Mouse (Mus musculus): ENCODE measurements around the gene Slc4a4.
A peak's percentile ranks its signal among the peaks of the same experiment; 100 is the strongest.

The Slc4a4 gene

GRCm38 (mm10) chr5:88886668-88887555 lies at the start of gene Slc4a4:
TSS of gene Slc4a4 (plus strand) at chr5:88886818.
- DNase-seq (ENCODE audit: low spot score), result no peak

GRCm38 (mm10) chr5:88840080-88840798 lies 46.4 kb upstream of the Slc4a4 start:
- no peak for DNase-seq (ENCODE audit: low spot score)

GRCm38 (mm10) chr5:88857311-88857710 lies 29.3 kb upstream of the Slc4a4 start:
- no peak for DNase-seq (ENCODE audit: low spot score)

GRCm38 (mm10) chr5:88857801-88858200 lies 28.8 kb upstream of the Slc4a4 start:
- DNase-seq (ENCODE audit: low spot score), result no peak

GRCm38 (mm10) chr5:88858226-88858625 lies 28.4 kb upstream of the Slc4a4 start:
- DNase-seq (ENCODE audit: low spot score), result no peak

- DNase-seq (ENCODE audit: low spot score), result no peak
These were observed 24.5 kb upstream of the Slc4a4 start for GRCm38 (mm10) chr5:88862163-88862562.

DNA sequence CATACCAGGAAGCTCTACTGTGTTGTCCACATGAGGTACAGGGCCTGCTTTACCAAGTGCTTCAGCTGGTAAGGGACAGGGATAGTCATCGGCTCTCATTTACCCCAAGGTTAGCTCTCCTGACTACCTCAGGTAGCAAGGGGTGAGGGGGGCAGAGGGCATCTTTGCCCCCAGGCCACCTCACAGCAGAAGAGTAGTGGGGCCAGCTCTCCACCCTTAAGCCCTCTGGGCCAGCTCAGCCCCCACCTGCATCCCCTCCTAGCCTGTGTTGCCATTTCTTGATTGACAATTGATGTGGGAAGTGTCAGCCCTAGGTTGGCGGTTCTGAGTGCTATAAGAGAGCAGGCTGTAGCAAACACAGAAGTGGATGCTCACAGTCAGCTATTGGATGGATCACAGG lies 23.8 kb upstream of the Slc4a4 start:
- no peak for DNase-seq (ENCODE audit: low spot score)

- peak; percentile 56 for DNase-seq (ENCODE audit: low spot score)
These were observed 2.5 kb upstream of the Slc4a4 start for GRCm38 (mm10) chr5:88884101-88884500.

DNA sequence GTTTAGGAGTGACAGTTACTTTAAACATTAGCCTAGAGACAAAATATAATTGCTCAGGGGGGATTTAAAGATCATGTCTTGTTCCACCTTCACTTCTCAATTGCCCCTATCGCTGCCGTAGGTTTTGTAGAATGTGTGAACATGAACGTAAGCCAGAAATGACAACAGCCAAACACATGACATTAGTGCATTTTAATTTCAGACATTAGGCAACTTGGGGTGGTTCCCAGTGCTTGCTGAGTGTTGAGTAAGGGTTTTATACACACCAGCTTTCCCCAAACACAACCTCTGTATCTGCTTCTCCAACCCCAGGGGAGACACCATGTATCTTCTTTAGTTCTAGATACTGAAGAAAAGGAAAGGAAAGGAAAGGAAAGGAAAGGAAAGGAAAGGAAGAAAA lies 1.1 kb upstream of the Slc4a4 start:
- no peak for DNase-seq (ENCODE audit: low spot score)

DNA sequence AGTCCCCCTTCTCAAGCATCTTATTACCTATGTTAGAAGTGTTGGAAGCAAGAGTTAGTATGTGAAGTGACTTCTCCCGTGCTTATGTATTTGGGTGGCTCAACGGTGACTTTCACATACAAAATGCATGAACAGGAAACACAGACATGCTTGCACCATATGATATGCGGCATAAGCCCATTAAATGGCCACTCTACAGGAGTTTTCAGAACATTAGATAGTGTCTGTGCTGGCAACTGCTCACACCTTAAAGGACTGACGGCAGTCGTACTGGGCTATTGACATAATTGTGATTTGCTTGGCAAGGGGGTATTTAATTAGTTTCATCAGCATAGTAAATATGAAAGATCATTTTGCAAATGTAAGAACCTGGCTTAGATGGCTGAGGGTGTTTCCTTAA lies 674 bp upstream of the Slc4a4 start:
- DNase-seq (ENCODE audit: low spot score), result no peak

- no peak for DNase-seq (ENCODE audit: low spot score)
These were observed 310 bp upstream of the Slc4a4 start for GRCm38 (mm10) chr5:88886349-88886667.

GRCm38 (mm10) chr5:88887556-88888412 lies 1.2 kb downstream of the Slc4a4 start:
- no peak for DNase-seq (ENCODE audit: low spot score)

DNA sequence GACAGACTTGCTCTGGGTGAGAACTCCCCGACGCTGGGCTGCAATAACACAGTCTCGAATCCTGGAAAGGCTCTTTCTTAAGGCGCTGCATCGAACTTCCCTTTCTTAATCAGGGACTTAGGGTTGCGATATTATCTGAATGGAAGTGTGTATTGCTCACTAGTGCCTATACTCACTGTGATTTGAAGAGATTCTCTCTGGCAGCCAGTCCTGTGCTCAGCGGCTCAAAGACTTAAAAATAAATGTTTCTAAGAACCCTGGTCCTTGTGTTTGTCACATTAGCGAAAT lies 1.7 kb downstream of the Slc4a4 start:
- DNase-seq (ENCODE audit: low spot score), result no peak

DNA sequence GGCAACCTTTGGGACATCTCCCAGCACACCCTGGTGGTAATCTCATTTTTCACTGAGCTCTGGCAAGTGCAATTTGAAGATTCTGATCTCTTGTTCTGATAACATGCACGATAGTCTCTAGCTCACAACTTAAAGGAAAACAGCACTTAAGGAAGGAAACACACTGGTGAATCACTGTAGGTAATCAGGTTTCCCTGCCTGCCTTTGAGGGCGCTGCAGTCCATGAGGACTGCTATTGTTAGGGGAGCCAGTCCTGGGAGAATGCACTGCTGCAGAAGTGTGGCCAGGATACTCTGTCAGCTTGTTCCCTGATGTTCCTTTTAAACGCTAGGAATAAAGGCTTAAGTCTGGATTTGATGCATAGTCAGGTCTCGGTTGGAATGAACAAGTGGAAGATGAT lies 2.7 kb downstream of the Slc4a4 start:
- no peak for DNase-seq (ENCODE audit: low spot score)

- no peak for DNase-seq (ENCODE audit: low spot score)
These were observed 3.5 kb downstream of the Slc4a4 start for GRCm38 (mm10) chr5:88890146-88890545.

- no peak for DNase-seq (ENCODE audit: low spot score)
These were observed 10.0 kb downstream of the Slc4a4 start for GRCm38 (mm10) chr5:88896574-88896973.

- DNase-seq (ENCODE audit: low spot score), result no peak
These were observed 16.5 kb downstream of the Slc4a4 start for GRCm38 (mm10) chr5:88903111-88903510.

DNA sequence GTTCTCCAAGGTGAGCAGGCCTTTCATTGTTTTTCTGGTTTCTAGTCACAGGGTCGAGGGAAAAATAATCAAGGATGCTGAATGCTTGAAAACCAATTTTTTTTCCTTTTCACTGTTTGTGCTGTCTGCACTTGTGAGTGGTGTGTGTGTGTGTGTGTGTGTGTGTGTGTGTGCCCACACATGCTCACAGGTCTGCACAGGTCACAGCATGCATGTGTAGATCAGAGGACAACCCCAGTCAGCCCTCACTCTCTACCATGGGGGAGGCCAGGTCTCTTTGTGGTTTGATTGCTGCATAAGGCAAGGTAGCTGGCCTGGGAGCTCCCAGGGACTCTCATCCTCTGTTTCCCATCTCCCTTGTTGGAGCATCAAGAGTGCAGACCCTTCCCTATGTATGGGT lies 16.9 kb downstream of the Slc4a4 start:
- DNase-seq (ENCODE audit: low spot score), result no peak

GRCm38 (mm10) chr5:88904841-88905240 lies 18.2 kb downstream of the Slc4a4 start:
- no peak for DNase-seq (ENCODE audit: low spot score)

- DNase-seq (ENCODE audit: low spot score), result no peak
These were observed 21.0 kb downstream of the Slc4a4 start for GRCm38 (mm10) chr5:88907615-88908014.

- no peak for DNase-seq (ENCODE audit: low spot score)
These were observed 26.0 kb downstream of the Slc4a4 start for GRCm38 (mm10) chr5:88912629-88913028.

- no peak for DNase-seq (ENCODE audit: low spot score)
These were observed 28.5 kb downstream of the Slc4a4 start for GRCm38 (mm10) chr5:88915082-88915481.

- no peak for DNase-seq (ENCODE audit: low spot score)
These were observed 29.9 kb downstream of the Slc4a4 start for GRCm38 (mm10) chr5:88916501-88916971.
